Mouse (Mus musculus) embryonic facial prominence, embryonic 12.5 days (tissue): ENCODE data around the gene Ehd2. TPM values are rescaled to one million over a fixed set of nuclear protein-coding genes. Genes with fewer than 3 reads are reported as not detected.

ENCODE experiments used
- ATAC-seq: fragments of 200-750 bp; cut with Nextera tagmentation; 2 replicates; pipeline ENCODE4 v1.8.0; 2017; ENCODE audit not compliant: insufficient number of reproducible peaks, insufficient read depth, low FRiP score, low TSS enrichment
- H3K27ac ChIP-seq: fragments of 300-500 bp; sonication (generic); 2 replicates; pipeline ENCODE4 v1.5.1; 2016; ENCODE audit warnings: mild to moderate bottlenecking
- H3K27me3 ChIP-seq: fragments of 300-500 bp; sonication (generic); 2 replicates; pipeline ENCODE4 v1.6.1; 2016; ENCODE audit warnings: mild to moderate bottlenecking, moderate library complexity
- H3K36me3 ChIP-seq: fragments of 300-500 bp; sonication (generic); 2 replicates; pipeline ENCODE4 v1.6.1; 2016; ENCODE audit warnings: mild to moderate bottlenecking
- H3K4me1 ChIP-seq: fragments of 300-500 bp; sonication (generic); 2 replicates; pipeline ENCODE4 v1.6.1; 2016
- H3K4me2 ChIP-seq: fragments of 300-500 bp; sonication (generic); replicated peaks from 2 replicates; pipeline ENCODE4 v1.6.1; 2016; ENCODE audit warnings: mild to moderate bottlenecking, moderate library complexity
- H3K4me3 ChIP-seq: fragments of 300-500 bp; sonication (generic); 2 replicates; pipeline ENCODE4 v1.5.1; 2016; ENCODE audit warnings: mild to moderate bottlenecking
- H3K9ac ChIP-seq: fragments of 300-500 bp; sonication (generic); 2 replicates; pipeline ENCODE4 v1.6.1; 2016; ENCODE audit warnings: mild to moderate bottlenecking, moderate library complexity
- H3K9me3 ChIP-seq: fragments of 300-500 bp; sonication (generic); 2 replicates; pipeline ENCODE4 v1.6.1; 2016; ENCODE audit warnings: mild to moderate bottlenecking, moderate library complexity
- WGBS: fragments of 180-500 bp; shearing (Covaris S2); methylation state at CpG from one replicate; pipeline ENCODE4 v1.1.7; 2016; 5-methylcytosine and 5-hydroxymethylcytosine counted together
- polyA plus RNA-seq: library from polyadenylated mRNA; unstranded; fragments of >200 nt; fragmentation: Nextera tagmentation; extraction: Ambion mirVana; gene quantifications from 2 replicates; pipeline ENCODE4 v1.2.1, GENCODE M21; 2016

Ehd2 gene
- polyA plus RNA-seq, 1 experiment from 2014 or later: 20.4 TPM

DNA sequence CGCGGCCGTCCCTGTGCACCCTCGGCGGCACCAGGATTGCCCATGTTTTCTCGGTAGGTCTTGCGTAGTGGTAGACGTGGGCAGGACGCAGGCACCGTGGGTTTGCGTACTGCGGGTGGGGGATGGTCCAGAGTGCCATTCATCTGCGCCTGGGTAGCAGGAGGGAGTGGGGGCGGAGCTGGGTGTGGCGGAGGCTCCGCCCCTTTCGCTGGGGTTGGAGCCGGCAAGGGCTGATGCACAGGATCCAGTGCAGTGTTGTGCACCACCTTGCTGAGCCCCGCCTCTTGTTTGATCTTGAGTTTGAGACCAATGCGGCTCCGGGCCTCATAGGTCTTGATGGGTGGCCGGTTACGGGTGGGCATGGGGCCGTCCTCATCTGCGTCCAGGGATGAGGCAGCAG lies 4.9 kb upstream of the Ehd2 start:
- no peak overlapping the region for H3K9ac ChIP-seq
- WGBS: 69% methylated on average over 25 of the region's 25 CpGs
- no peaks in the 10 kb centered on the region for H3K27me3 ChIP-seq
- no peaks in the 10 kb centered on the region for H3K9me3 ChIP-seq
- peaks cover 63% of the 10 kb centered on the region for H3K36me3 ChIP-seq
- no peak overlapping the region for H3K4me2 ChIP-seq
- H3K27ac ChIP-seq: no peak overlapping the region
- ATAC-seq: no peak
- H3K4me1 ChIP-seq: no peaks in the 10 kb centered on the region; the same call in 1 of the 2 replicates
- H3K4me3 ChIP-seq: no peak overlapping the region

DNA sequence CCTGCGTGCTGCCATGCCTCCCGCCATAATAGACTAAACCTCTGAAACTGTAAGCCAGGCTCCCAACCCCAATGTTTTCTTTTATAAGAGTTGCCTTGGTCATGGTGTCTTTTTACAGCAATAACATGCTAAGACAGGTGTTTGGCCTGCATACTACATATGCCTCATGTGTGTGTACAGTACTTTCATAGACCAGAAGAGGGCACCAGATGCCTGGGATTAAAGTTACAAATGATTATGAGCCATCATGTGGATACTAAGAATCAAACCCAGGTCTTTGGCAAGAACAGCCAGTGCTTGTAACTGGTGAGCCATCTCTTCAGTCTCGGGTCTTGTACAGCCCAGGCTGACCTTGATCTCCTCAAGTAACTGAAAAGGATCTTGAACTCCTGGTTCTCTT lies 2.3 kb upstream of the Ehd2 start:
- Histone ChIP-seq H3K27ac (no peak overlapping the region), H3K4me1 (no peaks in the 10 kb centered on the region; the same call in 1 of the 2 replicates), H3K9ac (no peak overlapping the region), H3K4me3 (no peak overlapping the region), H3K4me2 (no peak overlapping the region), H3K36me3 (peaks cover 43% of the 10 kb centered on the region), H3K27me3 (no peaks in the 10 kb centered on the region), H3K9me3 (no peaks in the 10 kb centered on the region)
- WGBS: 67% methylated on average over 3 of the region's 3 CpGs
- no peak for ATAC-seq

DNA sequence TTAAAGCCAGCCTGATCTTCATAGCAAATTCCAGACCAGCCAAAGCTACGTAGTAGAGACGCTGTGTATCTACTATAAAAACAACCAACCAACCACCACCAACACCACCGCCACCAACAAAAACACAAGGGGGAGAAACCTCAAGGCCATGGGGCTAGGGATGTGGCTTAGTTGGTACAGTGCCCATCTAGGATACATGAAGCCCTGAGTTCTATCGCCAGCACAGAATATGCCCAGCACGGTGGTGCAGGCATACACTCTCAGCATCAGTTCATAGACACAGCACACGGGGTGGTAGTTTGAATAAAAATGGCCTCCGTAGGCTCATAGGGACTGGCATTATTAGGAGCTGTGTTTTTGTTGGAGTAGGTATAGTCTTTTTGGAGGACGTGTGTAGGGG lies 955 bp upstream of the Ehd2 start:
- ATAC-seq: no peak
- WGBS: 87% methylated on average over 8 of the region's 8 CpGs
- Histone ChIP-seq H3K36me3 (peaks cover 31% of the 10 kb centered on the region), H3K4me1 (peaks cover 5% of the 10 kb centered on the region), H3K27ac (no peak overlapping the region), H3K4me2 (no peak overlapping the region), H3K9me3 (no peaks in the 10 kb centered on the region), H3K9ac (no peak overlapping the region), H3K27me3 (no peaks in the 10 kb centered on the region), H3K4me3 (no peak overlapping the region)

DNA sequence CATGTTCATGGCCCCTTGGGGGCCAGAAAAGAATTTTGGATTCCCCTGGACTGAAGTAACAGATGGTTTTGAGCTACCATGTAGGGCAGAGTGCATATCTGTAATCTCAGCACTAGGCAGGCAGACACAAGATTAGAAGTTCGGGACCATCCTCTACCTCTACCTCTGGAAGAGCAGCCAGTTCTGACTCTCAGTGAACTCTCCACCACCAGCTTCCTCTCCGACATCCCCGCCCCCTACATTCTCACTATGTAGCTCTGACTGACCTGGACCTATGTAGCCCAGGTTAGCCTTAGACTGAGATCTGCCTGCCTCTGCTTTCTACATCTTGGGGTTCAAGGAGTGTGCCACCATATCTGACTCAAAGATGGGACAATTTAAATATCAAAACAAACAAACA lies 878 bp downstream of the Ehd2 start:
- peaks cover 13% of the 10 kb centered on the region for H3K36me3 ChIP-seq
- no peak overlapping the region for H3K9ac ChIP-seq
- H3K27me3 ChIP-seq: no peaks in the 10 kb centered on the region
- no peak overlapping the region for H3K4me3 ChIP-seq
- 83% methylated on average over 3 of the region's 3 CpGs for WGBS
- H3K4me1 ChIP-seq: peaks cover 22% of the 10 kb centered on the region
- H3K9me3 ChIP-seq: no peaks in the 10 kb centered on the region
- no peak overlapping the region for H3K27ac ChIP-seq
- H3K4me2 ChIP-seq: 0 out of 2 replicates have a peak overlapping the region, but pooled peaks have one; percentile 53
- no peak for ATAC-seq

GRCm38 (mm10) chr7:15963798-15964652 lies 3.3 kb downstream of the Ehd2 start:
- Histone ChIP-seq H3K4me3 (no peak overlapping the region), H3K36me3 (no peaks in the 10 kb centered on the region), H3K9ac (no peak overlapping the region), H3K27me3 (no peaks in the 10 kb centered on the region), H3K4me2 (no peak overlapping the region), H3K27ac (0 out of 2 replicates have a peak overlapping the region, but pooled peaks have one; percentile 87), H3K9me3 (no peaks in the 10 kb centered on the region), H3K4me1 (peaks cover 28% of the 10 kb centered on the region)
- 83% methylated on average over 32 of the region's 32 CpGs for WGBS
- ATAC-seq: no peak

DNA sequence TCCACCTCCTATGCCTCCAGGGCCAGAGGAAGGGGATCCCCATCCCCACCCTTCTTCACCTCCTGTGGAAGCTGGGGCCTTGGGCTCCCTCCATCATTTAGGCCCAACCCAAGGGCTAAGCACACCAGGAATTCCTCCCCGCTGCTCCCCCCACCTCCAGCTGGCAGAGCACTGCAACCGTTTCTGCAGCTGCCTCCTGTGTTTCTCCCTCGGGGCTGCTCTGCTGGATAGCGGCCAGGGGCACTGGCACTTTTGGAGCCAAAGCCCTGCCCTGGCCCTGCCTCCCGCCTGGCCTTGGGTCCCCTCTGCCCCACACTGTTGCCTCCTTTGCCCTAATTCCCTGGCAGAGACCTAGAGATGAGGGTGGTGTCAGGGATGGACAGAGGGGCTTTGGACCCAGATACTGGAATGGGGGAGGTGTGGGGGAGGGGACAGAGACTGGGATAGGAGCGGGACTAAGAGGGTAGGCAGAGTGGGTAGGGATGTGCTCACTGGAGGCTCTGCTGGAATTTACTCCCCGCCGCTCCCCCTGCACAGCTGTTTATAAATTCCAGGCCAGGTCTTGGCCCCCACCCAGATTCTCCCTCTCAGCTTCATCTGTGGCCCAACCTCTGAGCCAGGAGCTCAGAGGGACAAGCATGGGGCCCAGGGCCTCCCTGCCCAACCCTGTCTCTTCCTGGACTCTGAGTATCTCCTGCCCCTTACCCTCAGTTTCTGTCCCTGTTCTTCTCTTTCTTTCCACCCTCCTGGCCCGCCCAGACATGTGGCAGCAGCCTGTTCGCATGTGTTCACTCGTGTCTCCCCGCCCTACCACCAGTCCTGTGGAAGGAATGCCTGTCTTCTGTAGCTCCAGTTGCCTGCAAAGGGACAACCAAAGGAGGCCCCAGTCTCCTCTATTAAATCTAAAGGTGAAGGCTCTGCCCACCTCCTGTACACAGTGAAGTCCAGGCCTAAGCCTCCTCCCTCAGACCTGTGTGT lies 4.8 kb downstream of the Ehd2 start:
- peaks cover 28% of the 10 kb centered on the region for H3K4me1 ChIP-seq
- 18% methylated on average over 12 of the region's 12 CpGs for WGBS
- H3K9me3 ChIP-seq: no peaks in the 10 kb centered on the region
- peak overlapping the region; percentile 87 for H3K27ac ChIP-seq
- H3K36me3 ChIP-seq: peaks cover 2% of the 10 kb centered on the region
- no peaks in the 10 kb centered on the region for H3K27me3 ChIP-seq
- peak; percentile 64; the same call in 1 of the 2 replicates for ATAC-seq
- H3K9ac ChIP-seq: no peak overlapping the region
- H3K4me3 ChIP-seq: no peak overlapping the region
- peak overlapping the region; percentile 24 for H3K4me2 ChIP-seq

DNA sequence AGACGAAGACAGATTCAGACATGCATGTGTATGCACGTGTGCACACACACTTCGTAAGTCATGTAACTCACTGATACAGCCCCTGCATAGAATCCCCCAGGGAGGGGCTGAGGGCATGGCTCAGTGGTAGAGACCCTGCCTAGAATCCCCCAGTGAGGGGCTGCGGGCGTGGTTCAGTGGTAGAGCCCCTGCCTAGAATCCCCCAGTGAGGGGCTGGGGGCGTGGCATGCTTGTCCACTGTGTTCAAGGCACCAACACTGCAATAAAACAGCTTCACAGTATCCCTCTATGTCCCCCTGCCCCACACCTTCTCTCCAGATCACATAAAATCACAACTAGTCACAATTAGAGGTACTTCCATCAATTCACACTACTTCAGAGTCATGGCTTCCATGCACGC lies 5.6 kb downstream of the Ehd2 start:
- Histone ChIP-seq H3K27me3 (no peaks in the 10 kb centered on the region), H3K9me3 (no peaks in the 10 kb centered on the region), H3K36me3 (peaks cover 7% of the 10 kb centered on the region), H3K27ac (peak overlapping the region; percentile 87), H3K9ac (no peak overlapping the region), H3K4me3 (no peak overlapping the region), H3K4me2 (peak overlapping the region; percentile 24; the same call in 1 of the 2 replicates), H3K4me1 (peaks cover 28% of the 10 kb centered on the region)
- 89% methylated on average over 7 of the region's 7 CpGs for WGBS
- no peak for ATAC-seq

DNA sequence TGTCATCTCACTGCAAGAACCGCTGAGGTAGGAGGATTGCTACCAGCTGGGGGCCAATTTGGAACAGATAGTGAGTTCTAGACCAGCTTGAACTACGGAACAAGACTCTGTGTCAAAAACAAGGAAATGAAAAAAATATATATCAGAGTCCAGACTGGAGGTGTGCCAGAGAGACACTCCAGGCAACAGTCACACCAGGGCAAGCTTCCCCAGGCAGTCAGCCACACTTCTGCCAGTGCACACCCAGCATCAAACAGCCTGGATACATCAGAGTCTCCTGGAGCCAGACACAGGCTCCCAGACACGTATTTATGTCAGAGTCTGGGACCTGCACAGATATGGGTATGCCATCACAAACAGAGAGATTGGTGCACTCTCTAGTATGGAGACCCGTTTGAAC lies 6.1 kb downstream of the Ehd2 start:
- Histone ChIP-seq H3K9ac (no peak overlapping the region), H3K36me3 (peaks cover 11% of the 10 kb centered on the region), H3K9me3 (no peaks in the 10 kb centered on the region), H3K4me1 (peaks cover 28% of the 10 kb centered on the region), H3K4me2 (no peak overlapping the region), H3K27ac (no peak overlapping the region), H3K27me3 (0 out of 2 replicates have a peak, but pooled peaks cover 1% of the 10 kb centered on the region), H3K4me3 (no peak overlapping the region)
- 54% methylated on average over 4 of the region's 4 CpGs for whole genome bisulfite sequencing
- ATAC-seq: no peak

- 46% methylated on average over 4 of the region's 4 CpGs for WGBS
- Histone ChIP-seq H3K9me3 (no peaks in the 10 kb centered on the region), H3K9ac (no peak overlapping the region), H3K4me3 (no peak overlapping the region), H3K36me3 (peaks cover 11% of the 10 kb centered on the region), H3K4me2 (no peak overlapping the region), H3K4me1 (peaks cover 28% of the 10 kb centered on the region), H3K27me3 (peaks cover 7% of the 10 kb centered on the region; the same call in 1 of the 2 replicates), H3K27ac (no peak overlapping the region)
- no peak for ATAC-seq
Measured at GRCm38 (mm10) chr7:15960691-15961090, 6.7 kb downstream of the Ehd2 start.

GRCm38 (mm10) chr7:15956143-15956542 lies 11.2 kb downstream of the Ehd2 start:
- Histone ChIP-seq H3K9me3 (no peaks in the 10 kb centered on the region), H3K27ac (no peak overlapping the region), H3K9ac (no peak overlapping the region), H3K4me2 (no peak overlapping the region), H3K36me3 (peaks cover 23% of the 10 kb centered on the region), H3K4me3 (no peak overlapping the region), H3K4me1 (0 out of 2 replicates have a peak, but pooled peaks cover 6% of the 10 kb centered on the region), H3K27me3 (peaks cover 16% of the 10 kb centered on the region; the same call in 1 of the 2 replicates)
- no peak for ATAC-seq
- WGBS: 68% methylated on average over 5 of the region's 5 CpGs

DNA sequence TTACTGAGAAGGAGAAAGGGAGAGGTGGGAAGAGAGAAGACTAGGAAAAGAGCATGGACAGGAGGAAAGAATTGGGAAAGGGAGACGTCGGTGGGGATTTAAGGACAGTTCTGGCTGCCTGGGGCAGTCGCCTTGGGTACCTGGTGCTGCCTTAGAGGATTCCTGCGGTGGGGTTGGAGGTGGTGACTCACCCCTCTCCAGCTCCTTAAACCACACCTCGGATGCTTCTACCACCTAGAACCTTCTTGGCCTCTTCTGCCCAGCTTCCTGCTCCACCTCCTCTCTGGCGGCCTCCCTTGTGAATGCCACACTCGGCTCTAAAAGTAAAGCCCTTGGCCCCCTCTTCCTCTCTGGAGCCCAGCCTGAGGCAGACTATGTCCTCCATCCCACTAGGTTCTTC lies 11.9 kb downstream of the Ehd2 start:
- Histone ChIP-seq H3K9ac (no peak overlapping the region), H3K27ac (no peak overlapping the region), H3K27me3 (peaks cover 16% of the 10 kb centered on the region; the same call in 1 of the 2 replicates), H3K4me2 (peak overlapping the region; percentile 35), H3K4me3 (peak overlapping the region; percentile 12; the same call in 1 of the 2 replicates), H3K36me3 (peaks cover 23% of the 10 kb centered on the region), H3K9me3 (no peaks in the 10 kb centered on the region), H3K4me1 (0 out of 2 replicates have a peak, but pooled peaks cover under 1% of the 10 kb centered on the region)
- WGBS: 20% methylated on average over 7 of the region's 7 CpGs
- ATAC-seq: no peak
